Mouse (Mus musculus): ENCODE measurements around the gene Mrpl58.
"Not testable (repeated sequence)": the region's sequence is repeated elsewhere in the genome, so short reads cannot be mapped to it uniquely, and the experiment has no call there.

Gene Mrpl58

DNA sequence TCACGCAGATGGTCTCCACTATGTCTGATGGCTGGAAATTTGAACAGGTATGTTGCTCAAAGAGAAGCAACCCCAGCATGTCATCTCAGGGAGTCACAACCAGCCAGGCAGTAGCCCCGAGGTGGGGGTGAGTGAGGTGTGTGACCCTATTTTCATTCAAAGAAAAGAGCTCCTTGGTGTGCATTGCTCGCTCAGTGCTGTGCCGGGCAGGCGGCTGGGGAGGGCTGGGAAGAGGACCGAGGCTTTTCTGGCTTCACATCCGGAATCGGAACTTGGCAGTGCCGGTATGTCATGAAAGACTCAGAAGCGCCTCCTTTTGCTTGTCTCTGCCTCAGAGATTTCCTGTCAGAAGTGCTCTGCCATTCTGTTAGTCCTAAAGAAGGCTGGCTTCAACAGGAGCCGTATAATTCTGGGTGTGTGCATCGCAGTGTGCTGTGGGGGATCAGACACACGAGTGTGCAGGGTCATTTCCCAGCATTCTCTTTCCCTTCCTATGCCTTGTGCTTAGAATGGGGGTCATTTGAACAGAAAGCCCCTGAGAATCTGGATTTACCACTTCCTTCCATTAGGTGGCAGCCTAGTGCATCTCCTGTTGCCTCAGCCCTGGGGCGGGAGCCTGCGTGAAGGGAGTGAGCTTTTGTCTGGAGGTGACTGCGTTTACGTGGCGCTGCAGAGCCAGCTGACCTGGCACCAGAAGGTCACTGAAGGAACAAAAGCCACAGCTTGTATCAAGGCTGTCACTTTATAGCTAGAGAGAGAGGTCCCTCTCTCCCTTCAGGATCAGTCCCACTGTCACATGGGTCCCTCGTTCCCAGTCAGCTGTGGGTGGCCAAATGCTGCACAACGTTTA lies 24.2 kb downstream of the Mrpl58 start:
- DNase-seq: peak; percentile 68

DNA sequence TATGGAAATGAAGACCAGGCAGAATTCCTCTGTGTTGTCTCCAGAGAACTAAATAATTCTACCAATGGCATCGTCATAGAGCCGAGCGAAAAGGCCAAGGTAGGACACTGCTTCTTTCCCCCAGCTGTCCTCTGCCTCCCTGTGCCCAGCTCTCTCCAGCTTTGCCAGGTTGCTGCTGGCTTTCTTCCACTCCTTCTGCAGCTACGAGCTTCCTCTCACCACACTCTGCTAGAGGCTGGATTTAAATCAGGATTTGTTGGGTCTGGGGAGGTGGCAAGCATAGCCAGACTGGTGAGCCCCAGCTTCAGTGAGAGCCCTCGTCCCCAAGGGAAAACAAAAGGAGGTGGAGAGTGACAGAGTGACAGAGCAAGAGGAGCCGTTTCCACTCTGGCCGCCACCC lies 25.8 kb downstream of the Mrpl58 start:
- DNase-seq: no peak

DNA sequence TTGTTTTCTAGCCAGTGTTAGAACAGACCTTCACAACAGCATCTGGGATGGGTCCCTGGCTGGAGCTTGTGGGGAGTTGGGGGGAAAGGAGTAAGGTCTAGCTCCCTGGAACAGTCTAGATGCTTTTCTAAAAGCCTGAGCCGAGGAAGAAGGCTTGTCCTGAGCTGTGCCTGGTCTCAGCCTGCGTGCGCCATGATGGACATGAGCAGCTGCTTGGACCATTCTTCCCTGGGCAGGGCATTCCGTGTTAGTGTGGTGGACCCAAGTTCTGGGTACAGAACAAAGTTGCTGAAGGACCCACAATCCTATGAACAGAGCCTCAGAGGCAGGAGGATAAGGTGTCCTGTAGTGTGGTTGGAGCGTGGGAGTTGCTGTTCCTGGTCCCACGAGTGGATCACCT lies 27.0 kb downstream of the Mrpl58 start:
- no peak for DNase-seq

DNA sequence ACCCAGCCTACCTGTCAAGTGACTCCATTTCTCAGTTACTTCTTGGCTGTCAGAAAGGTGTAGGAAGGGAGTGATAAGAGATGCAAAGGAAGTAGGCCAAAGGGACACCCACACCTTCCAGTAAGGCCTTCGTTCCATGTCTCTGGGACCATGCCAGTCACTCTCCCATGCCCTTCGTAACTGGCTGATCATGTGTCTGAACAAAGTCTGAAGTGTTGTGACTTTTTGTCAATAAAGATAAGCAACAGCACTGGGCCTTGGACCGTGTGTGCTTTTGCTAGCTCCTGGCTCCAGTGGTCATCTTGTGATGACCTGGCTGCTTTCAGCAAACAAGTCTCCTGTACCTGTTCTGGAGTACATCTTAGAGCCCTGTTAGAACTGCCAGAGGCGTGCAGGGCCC lies 29.3 kb downstream of the Mrpl58 start:
- no peak for DNase-seq

DNA sequence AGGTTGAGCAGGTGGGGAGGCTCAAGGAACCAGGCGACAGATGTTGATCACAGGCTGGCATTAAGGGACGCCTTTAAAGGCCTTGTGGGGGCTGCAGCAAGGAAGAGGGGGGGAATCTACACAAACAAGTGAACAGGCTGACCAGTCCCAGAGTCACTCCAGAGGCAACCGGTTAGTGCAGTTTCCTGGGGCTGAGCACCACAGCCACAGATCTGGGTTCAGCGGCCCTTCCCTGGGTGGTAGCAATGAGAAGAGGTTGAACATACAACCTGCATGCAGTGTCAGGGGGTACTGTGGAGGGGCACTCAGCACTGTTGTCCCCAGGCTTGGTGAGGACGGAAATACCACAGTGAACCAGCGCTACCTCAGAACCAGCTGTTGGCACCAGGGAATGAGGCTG lies 29.8 kb downstream of the Mrpl58 start:
- DNase-seq: no peak

DNA sequence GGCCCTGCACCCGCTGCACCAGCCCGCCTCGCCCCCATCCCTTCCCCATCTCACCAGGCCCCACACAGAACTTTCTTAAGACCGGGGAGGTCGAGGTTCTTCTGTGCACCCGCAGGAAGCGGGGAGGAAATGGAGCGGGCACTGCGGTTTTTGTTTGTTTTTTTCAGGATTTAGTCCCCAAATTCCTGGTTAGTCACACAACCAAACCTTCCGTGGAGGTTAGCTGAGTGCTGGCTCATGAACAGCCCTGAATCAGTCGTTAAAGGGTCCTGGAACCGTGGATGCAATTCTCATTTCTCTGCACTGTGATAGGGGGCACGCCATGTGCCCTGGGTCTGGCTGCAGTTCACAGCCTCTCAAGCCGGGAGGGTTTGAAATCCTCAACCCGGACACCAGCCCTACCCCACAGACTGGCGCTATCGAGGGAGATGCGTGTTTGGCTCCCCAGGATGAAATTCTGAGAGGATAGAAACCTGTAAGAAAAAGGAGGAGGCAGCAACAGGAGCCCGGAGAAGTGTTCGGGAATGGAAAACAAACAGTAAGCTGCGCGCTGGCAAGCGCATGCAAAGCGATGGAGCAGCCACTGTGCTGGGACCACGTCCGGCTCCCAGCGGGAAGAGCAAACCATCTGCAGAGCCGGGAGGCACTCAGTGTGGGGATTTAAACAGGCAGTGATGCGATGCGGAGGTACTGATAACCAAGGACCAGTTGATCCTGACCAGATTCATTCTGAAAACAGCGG lies 32.2 kb downstream of the Mrpl58 start:
- peak; percentile 41 for DNase-seq

DNA sequence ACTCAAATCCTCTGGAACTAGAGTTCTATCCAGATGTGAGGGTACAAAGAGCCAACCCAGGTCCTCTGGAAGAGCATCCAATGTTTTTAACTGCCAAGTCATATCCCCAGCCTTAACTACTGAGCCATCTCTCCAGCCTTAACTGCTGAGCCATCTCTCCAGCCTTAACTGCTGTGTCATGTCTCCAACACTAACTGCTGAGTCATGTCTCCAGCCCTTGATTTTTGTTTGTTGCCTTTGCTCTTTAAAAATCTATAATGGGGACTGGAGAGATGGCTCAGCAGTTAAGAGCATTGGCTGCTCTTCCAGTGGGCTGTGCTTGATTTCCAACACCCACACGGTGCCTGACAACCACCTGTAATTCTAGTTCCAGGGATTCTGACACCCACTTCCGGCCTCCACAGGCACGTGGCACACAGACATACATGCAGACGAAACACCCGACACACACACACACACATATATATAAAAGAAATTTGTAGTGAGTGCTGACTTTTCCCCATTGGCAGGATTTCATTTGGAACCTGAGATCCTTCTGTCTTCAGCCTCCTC lies 34.1 kb downstream of the Mrpl58 start:
- peak; percentile 42 for DNase-seq

DNA sequence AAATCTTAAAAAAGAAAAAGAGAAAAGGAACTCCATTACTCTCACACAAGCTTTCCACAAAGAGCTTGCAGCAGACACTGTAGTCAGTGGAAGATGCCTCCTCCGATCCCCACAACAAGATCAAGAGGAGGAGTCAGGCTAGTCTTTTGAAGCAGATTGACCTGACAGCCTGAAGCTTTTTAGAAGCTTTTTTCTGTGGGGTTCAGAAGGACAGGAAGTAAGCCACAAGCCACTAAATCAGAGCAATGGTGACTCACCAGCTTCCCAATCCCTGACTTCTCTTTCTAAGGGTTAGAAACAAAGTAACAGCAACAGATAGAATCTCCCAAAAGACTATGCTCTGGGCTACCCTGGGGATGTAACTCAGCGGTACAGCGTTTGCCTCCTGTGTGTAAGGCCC lies 35.8 kb downstream of the Mrpl58 start:
- no peak for DNase-seq

DNA sequence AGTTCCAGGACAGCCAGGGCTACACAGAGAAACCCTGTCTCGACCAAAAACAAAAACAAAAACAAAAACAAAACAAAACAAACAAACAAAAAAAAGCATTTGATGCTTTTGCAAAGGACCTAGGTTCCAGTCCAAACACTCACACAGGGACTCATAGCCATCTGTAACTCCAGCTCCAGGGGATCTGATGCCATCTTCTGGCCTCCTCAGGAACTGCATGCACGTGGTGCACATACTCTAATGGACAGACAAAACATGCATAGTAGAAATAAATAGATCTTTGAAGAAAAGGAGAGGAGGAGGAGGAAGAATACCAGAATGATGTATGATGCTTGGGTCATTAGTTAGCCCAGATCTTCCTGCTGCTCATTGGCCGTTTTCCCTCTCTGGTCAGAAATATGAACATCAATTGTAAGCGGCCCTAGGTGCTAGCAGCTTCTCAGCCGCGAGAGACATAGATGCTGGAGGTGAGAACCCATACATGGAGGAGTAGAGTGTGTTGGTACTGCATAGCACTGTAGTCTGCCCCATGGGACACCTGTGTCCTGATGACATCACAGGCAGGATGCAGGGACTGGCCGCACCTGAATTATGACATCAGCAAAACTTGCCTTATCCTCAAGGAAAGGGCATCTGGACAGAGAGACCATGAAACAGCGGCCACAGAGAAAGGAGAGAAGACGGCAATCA lies 36.5 kb downstream of the Mrpl58 start, which contains the start of gene Trim80:
Gene Trim80 (plus strand): TSS at position 640 of the 690 bp plus-strand sequence.
- DNase-seq: no peak

DNA sequence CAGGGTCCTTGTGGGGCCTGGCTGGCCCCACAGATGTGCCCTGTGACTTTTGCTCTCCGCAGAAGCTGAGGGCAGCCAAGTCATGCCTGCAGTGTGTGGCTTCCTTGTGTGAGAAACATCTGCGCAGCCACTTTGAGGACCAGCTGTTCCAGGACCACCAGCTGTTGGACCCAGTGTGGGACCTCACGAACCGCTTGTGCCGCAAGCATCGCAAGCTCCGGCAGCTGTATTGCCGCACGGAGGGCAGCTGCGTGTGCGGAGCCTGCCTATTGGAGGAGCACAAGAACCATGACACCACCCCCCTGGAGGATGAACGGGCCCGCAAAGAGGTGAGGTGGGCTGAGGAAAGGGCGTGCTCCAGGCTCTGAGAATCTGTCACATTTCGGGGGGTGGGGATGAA lies 37.9 kb downstream of the Mrpl58 start:
- DNase-seq: no peak

DNA sequence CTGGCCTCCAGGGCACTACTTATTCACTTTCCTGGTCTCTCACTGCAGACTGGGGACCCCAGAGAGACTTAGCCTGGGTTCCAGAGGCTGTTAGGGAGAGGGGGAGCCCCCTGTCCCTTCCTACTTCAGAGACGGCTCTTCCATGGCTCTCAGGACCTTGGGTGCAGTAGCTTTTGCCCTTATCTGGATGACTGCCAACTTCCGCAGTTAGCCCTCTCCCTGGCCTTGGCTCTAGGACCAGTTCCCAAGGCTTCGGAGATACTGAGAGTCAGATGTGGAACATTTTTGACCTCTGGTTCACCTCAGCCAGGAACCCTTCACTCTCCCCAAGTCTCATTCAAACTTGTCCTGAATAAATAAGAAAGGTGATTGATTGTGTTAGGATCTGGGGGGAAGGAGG lies 43.4 kb downstream of the Mrpl58 start:
- DNase-seq: no peak

DNA sequence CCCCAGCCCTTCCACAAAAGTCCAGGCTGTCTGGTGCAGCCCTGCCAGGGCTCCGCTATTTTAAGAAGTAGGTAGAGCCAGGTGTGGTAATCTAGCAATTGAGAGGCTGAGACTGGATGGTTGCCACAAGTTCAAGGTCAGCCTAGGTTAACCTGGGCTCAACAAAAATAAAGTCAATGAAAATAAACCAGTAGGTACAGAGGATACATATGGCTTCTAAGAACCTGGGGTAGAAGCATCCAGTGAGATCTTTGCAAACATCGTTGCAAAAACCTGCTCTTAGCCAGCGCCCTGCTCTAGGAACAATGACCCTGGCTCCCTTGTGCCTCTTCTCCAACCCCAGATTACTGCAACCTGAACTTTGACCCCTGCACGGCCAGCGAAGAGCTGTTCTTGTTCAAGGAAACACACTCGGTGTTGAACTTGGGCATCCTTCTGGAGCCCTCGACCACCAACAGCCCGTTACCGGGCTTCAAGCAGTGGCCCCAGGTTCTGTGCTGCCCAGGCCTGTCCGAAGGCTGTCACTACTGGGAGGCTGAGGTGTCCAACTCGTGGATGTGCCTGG lies 43.9 kb downstream of the Mrpl58 start:
- DNase-seq: no peak

DNA sequence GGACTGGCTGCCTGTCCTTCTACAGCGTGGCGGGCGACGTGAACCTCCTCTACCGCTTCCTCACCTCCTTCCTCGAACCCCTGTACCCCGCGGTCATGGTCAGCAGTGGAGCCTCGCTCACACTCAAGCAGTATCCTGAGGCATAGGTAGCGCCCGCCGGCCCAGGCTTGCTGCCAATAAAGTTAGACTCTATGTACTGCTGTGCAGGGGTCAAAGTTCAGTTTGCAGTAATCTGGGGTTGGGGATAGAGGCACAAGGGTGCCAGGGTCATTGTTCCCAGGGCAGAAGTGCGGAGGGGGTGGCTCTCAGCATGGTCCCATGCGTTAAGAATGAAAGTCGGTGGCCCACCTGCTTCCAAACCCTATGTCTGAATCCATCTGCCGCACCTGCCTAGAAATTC lies 44.5 kb downstream of the Mrpl58 start:
- no peak for DNase-seq

DNA sequence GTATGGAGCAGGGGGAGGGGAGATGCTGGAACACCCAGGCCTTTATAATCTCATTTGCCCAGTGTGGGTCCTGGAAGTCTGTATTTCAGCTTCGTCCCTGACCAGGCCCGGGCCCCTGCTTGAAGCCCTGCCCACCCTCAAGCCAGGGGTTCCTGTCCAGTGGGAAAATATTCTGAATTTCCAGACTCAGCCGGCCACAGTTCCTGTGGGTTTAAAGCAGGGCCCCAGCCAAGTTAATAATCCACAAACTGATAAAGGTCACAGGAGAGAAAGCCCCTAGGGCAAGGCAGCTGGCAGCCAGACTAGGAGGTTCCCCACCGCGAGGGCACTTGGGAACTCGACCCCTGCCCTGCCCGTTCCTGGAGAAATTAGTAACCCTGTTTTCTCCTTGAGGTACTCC lies 45.4 kb downstream of the Mrpl58 start:
- DNase-seq: no peak

DNA sequence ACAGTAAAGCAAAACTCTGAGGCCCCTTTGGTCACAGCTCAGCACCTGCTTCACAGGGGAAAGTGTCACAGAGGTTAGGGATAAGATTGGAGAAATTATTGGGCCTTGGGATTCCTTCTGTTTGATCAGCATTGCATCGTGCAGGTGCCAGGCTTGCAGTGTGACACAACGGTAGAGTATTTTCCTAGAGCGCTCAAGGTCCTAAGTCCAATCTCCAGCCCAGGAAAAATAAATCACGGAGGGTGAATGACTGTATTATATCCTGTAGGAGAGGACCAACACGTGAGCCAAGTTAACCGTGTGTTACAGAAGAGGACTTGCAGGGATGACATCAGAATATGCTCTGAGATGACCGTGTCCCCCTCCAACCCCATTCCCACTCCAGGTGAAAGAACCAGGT lies 46.6 kb downstream of the Mrpl58 start:
- DNase-seq: no peak

DNA sequence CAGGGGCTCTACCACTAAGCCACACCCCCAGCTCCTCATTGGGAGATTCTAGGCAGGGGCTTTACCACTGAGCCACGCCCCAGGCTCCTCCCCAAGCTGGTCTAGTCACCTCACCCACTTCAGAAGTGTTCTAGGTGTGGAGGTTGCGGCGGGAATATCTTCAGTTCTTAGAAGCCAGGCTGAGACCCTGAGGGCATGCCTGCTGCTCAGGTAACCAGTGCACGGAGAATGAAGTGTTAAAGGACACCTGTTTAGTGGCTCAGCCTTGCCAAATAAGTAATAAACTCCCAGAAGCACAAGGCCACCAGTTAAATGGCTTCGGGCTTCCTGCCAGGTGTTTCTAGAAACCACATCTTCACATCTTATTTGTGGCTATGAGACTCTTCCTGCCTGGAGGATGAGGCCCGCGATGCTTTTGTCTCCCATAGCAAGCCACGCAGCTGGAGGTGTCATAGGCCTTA lies 48.3 kb downstream of the Mrpl58 start:
- no peak for DNase-seq

DNA sequence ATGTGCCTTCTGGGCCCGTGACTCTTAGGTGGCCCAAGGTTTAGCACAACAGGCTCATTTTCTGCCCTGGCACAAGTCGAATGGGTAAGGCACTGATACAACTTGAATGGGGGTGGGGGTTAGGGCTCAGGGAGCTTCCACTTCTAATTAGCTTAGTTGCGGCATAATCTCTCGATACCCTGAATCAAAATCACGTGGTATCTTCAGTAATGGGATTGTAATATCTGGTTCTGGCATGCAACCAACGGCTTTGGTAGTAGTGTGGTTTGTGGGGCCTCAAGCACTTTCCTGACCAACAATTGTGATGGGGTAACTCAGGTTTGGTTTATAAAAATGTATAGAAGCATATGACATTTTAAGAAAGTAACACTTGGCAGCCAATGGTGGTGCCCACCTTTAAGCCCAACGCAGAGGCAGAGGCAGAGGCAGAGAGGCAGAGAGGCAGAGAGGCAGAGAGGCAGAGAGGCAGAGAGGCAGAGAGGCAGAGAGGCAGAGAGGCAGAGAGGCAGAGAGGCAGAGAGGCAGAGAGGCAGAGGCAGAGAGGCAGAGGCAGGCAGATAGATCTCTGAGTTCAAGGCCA lies 48.8 kb downstream of the Mrpl58 start:
- no peak for DNase-seq

DNA sequence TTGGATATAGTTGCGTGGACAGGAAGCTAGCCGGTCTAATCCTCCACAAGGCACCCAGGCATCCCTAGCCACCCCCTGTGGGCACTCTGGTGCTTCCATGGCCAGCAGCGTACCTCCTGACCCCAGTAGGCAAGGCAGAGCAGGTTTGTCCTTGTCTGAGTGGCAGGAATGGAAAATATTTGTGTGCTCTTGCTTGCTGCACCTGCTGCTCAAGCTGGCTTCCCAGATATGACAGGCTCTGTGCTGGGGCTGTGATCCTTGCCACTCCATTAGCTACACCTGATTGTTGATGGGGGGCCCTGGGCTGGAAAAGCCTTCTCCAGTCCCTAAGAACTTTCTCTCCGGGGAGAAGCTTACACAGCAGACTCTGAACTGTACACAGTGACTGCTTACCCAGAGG lies 49.8 kb downstream of the Mrpl58 start:
- DNase-seq: no peak

DNA sequence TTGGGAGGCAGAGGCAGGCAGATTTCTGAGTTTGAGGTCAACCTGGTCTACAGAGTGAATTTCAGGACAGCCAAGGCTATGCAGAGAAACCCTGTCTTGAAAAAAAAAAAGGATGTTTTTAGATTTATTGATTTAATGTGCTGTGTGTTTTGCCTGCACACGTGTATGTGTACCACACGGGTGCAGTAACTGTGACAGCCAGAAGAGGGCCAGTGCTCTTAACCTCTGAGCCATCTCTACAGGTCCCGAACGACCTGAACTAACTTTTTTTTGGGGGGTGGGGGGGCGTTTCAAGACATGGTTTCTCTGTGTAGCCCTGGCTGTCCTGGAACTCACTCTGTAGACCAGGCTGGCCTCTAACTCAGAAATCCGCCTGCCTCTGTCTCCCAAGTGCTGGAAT lies 51.3 kb downstream of the Mrpl58 start:
- DNase-seq: not testable (repeated sequence)

DNA sequence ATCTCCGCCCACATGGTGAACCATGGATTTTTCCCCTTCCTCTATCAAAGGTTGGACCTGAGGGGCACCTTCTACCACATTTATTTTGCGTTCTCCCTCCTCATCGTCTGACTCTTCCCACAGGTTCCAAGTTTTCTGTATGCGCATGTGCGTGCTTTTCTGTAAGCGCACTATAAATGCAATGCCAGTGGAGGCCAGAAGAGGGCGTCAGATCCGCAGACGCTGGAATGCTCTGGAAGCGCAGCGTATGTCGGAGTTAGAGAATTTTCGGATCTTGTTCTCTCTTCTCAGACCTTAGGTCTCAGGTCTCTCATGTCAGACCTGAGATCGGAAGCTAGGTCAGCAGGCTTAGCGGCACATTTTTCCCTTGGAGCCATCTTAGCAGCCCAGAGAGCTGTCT lies 52.1 kb downstream of the Mrpl58 start:
- no peak for DNase-seq

DNA sequence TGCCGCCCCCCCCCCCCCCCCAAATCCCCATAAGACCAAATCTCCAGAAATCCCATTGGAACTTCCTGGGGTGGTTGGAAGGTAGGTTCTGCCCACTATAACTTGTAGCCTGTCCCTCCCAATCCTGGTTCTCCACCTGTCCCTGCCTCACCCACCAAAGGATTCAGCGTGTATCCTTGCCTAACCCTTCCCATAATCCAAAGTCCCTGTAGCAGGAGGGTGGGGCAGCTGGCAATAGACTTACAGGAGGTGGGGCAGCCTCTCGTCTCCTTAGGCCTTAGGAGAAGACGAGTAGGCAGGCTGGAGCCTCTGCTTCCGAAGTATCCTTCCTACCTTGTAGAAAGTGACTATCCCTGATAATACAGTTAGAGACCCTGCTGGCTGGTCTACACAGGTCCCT lies 52.6 kb downstream of the Mrpl58 start:
- no peak for DNase-seq

DNA sequence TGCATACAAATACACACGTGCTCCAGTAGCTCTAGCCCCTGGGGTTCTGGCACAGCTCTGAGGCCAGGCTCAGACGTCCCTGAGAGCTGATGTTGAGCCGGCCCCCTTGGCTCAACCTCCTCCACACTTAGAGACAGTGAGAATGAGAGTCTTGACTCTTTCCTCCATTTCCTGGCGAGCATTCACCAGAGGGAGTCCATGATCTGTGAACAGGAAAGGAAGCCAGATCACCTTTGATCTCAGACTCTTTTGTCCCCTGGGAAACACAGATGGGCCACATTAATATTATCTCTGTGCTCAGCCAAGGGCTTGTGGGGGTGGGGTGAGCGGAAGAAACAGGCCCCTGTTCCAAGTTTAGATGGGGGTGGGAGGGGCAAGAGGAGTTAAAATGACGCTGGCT lies 53.9 kb downstream of the Mrpl58 start:
- no peak for DNase-seq

DNA sequence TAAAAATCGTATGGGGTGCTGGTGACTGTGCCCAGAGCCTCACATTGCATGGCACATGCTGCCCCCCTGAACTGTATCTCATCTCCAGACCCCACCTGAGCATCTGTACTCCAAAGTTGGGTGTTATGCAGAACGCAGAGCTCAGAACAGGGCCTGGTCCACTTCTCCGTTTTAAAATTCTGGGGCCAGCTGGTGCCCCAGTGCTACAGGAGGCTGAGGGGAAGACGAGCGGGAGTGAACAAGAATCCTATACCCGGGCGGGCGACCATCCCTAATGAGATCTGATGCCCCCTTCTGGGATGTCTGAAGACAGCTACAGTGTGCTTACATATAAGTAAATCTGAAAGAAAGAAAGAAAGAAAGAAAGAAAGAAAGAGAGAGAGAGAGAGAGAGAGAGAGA lies 57.4 kb downstream of the Mrpl58 start:
- DNase-seq: no peak

Measured in right cerebral cortex, postnatal 25 days (tissue).